Mouse (Mus musculus) MEL (cell line): ENCODE results near the gene Mdga1. TPM values are rescaled to one million over a fixed set of nuclear protein-coding genes. Genes with fewer than 3 reads are reported as not detected.

Source experiments
- DNase-seq: peaks from one replicate; pipeline ENCODE4 v3.0.0; 2011; ENCODE audit warnings: low read depth, low spot score
- H3K27ac ChIP-seq: 2 replicates; pipeline ENCODE4 v1.5.1; 2012; ENCODE audit warnings: low read depth, mild to moderate bottlenecking, control low read depth, low read length, moderate library complexity; ENCODE audit not compliant: control insufficient read depth
- H3K27me3 ChIP-seq, 2 experiments: fragments of 150-350 bp in 1 of 2; sonication (generic) in 1 of 2; 2 replicates each; pipeline ENCODE4 v1.6.1; 2012; ENCODE audit warnings: low read length in 2 of 2, mild to moderate bottlenecking in 2 of 2, improper control_type of control experiment in 1 of 2, moderate library complexity in 1 of 2; ENCODE audit not compliant: insufficient read depth in 2 of 2, control insufficient read depth in 1 of 2
- H3K36me3 ChIP-seq, 2 experiments: 2 replicates each; pipeline ENCODE4 v1.6.1; 2012 to 2014; ENCODE audit warnings: low read length in 2 of 2, improper control_type of control experiment in 1 of 2, inconsistent platforms in 1 of 2, mild to moderate bottlenecking in 1 of 2; ENCODE audit not compliant: insufficient read depth in 2 of 2, control insufficient read depth in 1 of 2
- H3K4me1 ChIP-seq, 2 experiments: fragments of 150-350 bp in 1 of 2; sonication (generic) in 1 of 2; 2 replicates each; pipeline ENCODE4 v1.6.1; 2012; ENCODE audit warnings: low read length in 2 of 2, improper control_type of control experiment in 1 of 2, mild to moderate bottlenecking in 1 of 2; ENCODE audit not compliant: insufficient read depth in 2 of 2, control insufficient read depth in 1 of 2
- H3K4me3 ChIP-seq, 2 experiments: fragments of 150-350 bp in 1 of 2; sonication (generic) in 1 of 2; 2 replicates each; pipeline ENCODE4 v1.5.1; 2012; ENCODE audit warnings: low read depth in 2 of 2, low read length in 2 of 2, mild to moderate bottlenecking in 2 of 2, moderate library complexity in 2 of 2, control low read depth in 1 of 2, improper control_type of control experiment in 1 of 2; ENCODE audit not compliant: control insufficient read depth in 1 of 2, insufficient read depth in 1 of 2
- H3K79me2 ChIP-seq: 2 replicates; pipeline ENCODE4 v1.6.1; 2012; ENCODE audit warnings: mild to moderate bottlenecking, low read length, moderate library complexity; ENCODE audit not compliant: control insufficient read depth, poor library complexity, insufficient read depth
- H3K9ac ChIP-seq: 2 replicates; pipeline ENCODE4 v1.6.1; 2012; ENCODE audit warnings: low read depth, mild to moderate bottlenecking, control low read depth, low read length, moderate library complexity; ENCODE audit not compliant: control insufficient read depth, poor library complexity, severe bottlenecking
- H3K9me3 ChIP-seq: fragments of 150-350 bp; sonication (generic); replicated peaks from 2 replicates; pipeline ENCODE4 v1.6.1; 2012; ENCODE audit warnings: mild to moderate bottlenecking, low read length, improper control_type of control experiment, moderate library complexity; ENCODE audit not compliant: insufficient read depth
- CHD1 ChIP-seq: IDR thresholded peaks from 2 replicates; pipeline ENCODE4 v1.6.1; 2012; ENCODE audit warnings: low read depth, mild to moderate bottlenecking, inconsistent platforms, low read length, improper control_type of control experiment
- CTCF ChIP-seq, 3 experiments: IDR thresholded peaks in 2 of 3; conservative IDR thresholded peaks in 1 of 3; 2 replicates each; pipeline ENCODE4 v1.5.1; 2011 to 2012; ENCODE audit warnings: low read length in 3 of 3, low read depth in 2 of 3, mild to moderate bottlenecking in 2 of 3, improper control_type of control experiment in 1 of 3, inconsistent platforms in 1 of 3, mixed read lengths in 1 of 3, moderate library complexity in 1 of 3; ENCODE audit not compliant: control insufficient read depth in 1 of 3, insufficient read depth in 1 of 3, poor library complexity in 1 of 3, severe bottlenecking in 1 of 3
- E2F4 ChIP-seq: IDR thresholded peaks from 2 replicates; pipeline ENCODE4 v1.6.1; 2011; ENCODE audit warnings: low read depth, low read length, improper control_type of control experiment, borderline replicate concordance
- EP300 ChIP-seq, 2 experiments: IDR thresholded peaks; 2 replicates each; pipeline ENCODE4 v1.6.1; 2011; ENCODE audit warnings: improper control_type of control experiment in 2 of 2, low read length in 2 of 2, low read depth in 1 of 2, mild to moderate bottlenecking in 1 of 2
- ETS1 ChIP-seq: IDR thresholded peaks from 2 replicates; pipeline ENCODE4 v1.6.1; 2012; ENCODE audit warnings: low read depth, mild to moderate bottlenecking, inconsistent platforms, low read length, improper control_type of control experiment, moderate library complexity
- GABPA ChIP-seq: IDR thresholded peaks from 2 replicates; pipeline ENCODE4 v1.6.1; 2012; ENCODE audit warnings: low read depth, mild to moderate bottlenecking, inconsistent platforms, low read length, improper control_type of control experiment, moderate library complexity
- HCFC1 ChIP-seq: IDR thresholded peaks from 2 replicates; pipeline ENCODE4 v1.6.1; 2012; ENCODE audit warnings: low read depth, mild to moderate bottlenecking, inconsistent platforms, low read length, improper control_type of control experiment, moderate library complexity
- MXI1 ChIP-seq: IDR thresholded peaks from 2 replicates; pipeline ENCODE4 v1.6.1; 2011; ENCODE audit warnings: mild to moderate bottlenecking, low read depth, low read length, improper control_type of control experiment
- MYC ChIP-seq: IDR thresholded peaks from 2 replicates; pipeline ENCODE4 v1.6.1; 2011; ENCODE audit warnings: low read depth, mild to moderate bottlenecking, low read length, improper control_type of control experiment, moderate library complexity
- NELFE ChIP-seq: IDR thresholded peaks from 2 replicates; pipeline ENCODE4 v1.6.1; 2011; ENCODE audit warnings: low read depth, low read length, improper control_type of control experiment
- POLR2A ChIP-seq, 2 experiments: IDR thresholded peaks; 2 replicates each; pipeline ENCODE4 v1.6.1; 2011 to 2012; ENCODE audit warnings: low read length in 2 of 2, mild to moderate bottlenecking in 2 of 2, control low read depth in 1 of 2, improper control_type of control experiment in 1 of 2, low read depth in 1 of 2, moderate library complexity in 1 of 2; ENCODE audit not compliant: control insufficient read depth in 1 of 2, insufficient read depth in 1 of 2, poor library complexity in 1 of 2
- POLR2AphosphoS5 ChIP-seq: IDR thresholded peaks from 2 replicates; pipeline ENCODE4 v1.6.1; 2012; ENCODE audit warnings: low read depth, borderline replicate concordance, mild to moderate bottlenecking, inconsistent platforms, low read length, moderate library complexity, mixed read lengths
- RAD21 ChIP-seq: IDR thresholded peaks from 2 replicates; pipeline ENCODE4 v1.6.1; 2011; ENCODE audit warnings: mild to moderate bottlenecking, low read depth, low read length, improper control_type of control experiment
- RCOR1 ChIP-seq: IDR thresholded peaks from 2 replicates; pipeline ENCODE4 v1.6.1; 2012; ENCODE audit warnings: low read depth, mild to moderate bottlenecking, inconsistent platforms, low read length, improper control_type of control experiment
- SMC3 ChIP-seq: IDR thresholded peaks from 2 replicates; pipeline ENCODE4 v1.6.1; 2011; ENCODE audit warnings: low read depth, low read length, improper control_type of control experiment
- UBTF ChIP-seq: IDR thresholded peaks from 2 replicates; pipeline ENCODE4 v1.6.1; 2012; ENCODE audit warnings: low read depth, mild to moderate bottlenecking, inconsistent platforms, low read length, improper control_type of control experiment, moderate library complexity, borderline replicate concordance; ENCODE audit not compliant: insufficient read depth
- USF2 ChIP-seq, 2 experiments: IDR thresholded peaks; 2 replicates each; pipeline ENCODE4 v1.6.1; 2011 to 2012; ENCODE audit warnings: improper control_type of control experiment in 2 of 2, low read length in 2 of 2, borderline replicate concordance in 1 of 2, inconsistent platforms in 1 of 2, low read depth in 1 of 2, mild to moderate bottlenecking in 1 of 2; ENCODE audit not compliant: insufficient read depth in 1 of 2
- ZC3H11A ChIP-seq: IDR thresholded peaks from 2 replicates; pipeline ENCODE4 v1.6.1; 2012; ENCODE audit warnings: low read depth, mild to moderate bottlenecking, inconsistent platforms, low read length, improper control_type of control experiment
- ZMIZ1 ChIP-seq: IDR thresholded peaks from 2 replicates; pipeline ENCODE4 v1.6.1; 2012; ENCODE audit warnings: low read depth, mild to moderate bottlenecking, inconsistent platforms, low read length, improper control_type of control experiment, moderate library complexity
- polyA plus RNA-seq, 2 experiments: library from polyadenylated mRNA; stranded (reverse) in 1 of 2; unstranded in 1 of 2; fragments of >175 nt in 1 of 2; fragments of >200 nt in 1 of 2; gene quantifications; 2 replicates each; pipeline versions ENCODE4 v1.2.1 to v1.2.4; 2012; ENCODE audit warnings: low replicate concordance in 2 of 2, low read depth in 1 of 2; ENCODE audit not compliant: insufficient read length in 2 of 2, insufficient read depth in 1 of 2, missing spikeins in 1 of 2
- total RNA-seq: library from RNA; depleted of rRNA; stranded (reverse); fragments of 300-350 nt; gene quantifications from 2 replicates; pipeline ENCODE4 v1.2.3, GENCODE M21; 2012

Gene Mdga1
- total and polyA plus RNA-seq, 3 experiments, result 0.27 to 2.3 TPM; not detected in 1

- Histone ChIP-seq H3K9ac (no peak overlapping the region), H3K27me3 (no peaks in the 10 kb centered on the region), H3K4me3 (no peak overlapping the region), H3K4me1 (peaks cover 5 to 21% of the 10 kb centered on the region in 2 experiments), H3K9me3 (no peaks in the 10 kb centered on the region), H3K27ac (no peak overlapping the region), H3K79me2 (no peaks in the 10 kb centered on the region), H3K36me3 (peaks cover 0 to 12% of the 10 kb centered on the region in 2 experiments; a peak in 2 of 4 replicates)
- no peak for TF ChIP-seq EP300 (IDR thresholded peaks at IDR 0.05; ENCODE audit: low read depth in 1 of 2, low read length in 2 of 2)
- no peak for TF ChIP-seq CTCF (IDR thresholded peaks at IDR 0.05 in 2 of 3, conservative IDR thresholded peaks at IDR 0.05 in 1 of 3; ENCODE audit: control insufficient read depth in 1 of 3, insufficient read depth in 1 of 3, low read depth in 2 of 3, low read length in 3 of 3, poor library complexity in 1 of 3, severe bottlenecking in 1 of 3)
- TF ChIP-seq NELFE, result no peak
- no peak for TF ChIP-seq HCFC1
- no peak for TF ChIP-seq CHD1
- no peak for TF ChIP-seq POLR2AphosphoS5
- no peak for TF ChIP-seq E2F4
- no peak for TF ChIP-seq ETS1
- no peak for TF ChIP-seq MYC
- TF ChIP-seq POLR2A (IDR thresholded peaks at IDR 0.05; ENCODE audit: control insufficient read depth in 1 of 2, insufficient read depth in 1 of 2, low read depth in 1 of 2, low read length in 2 of 2, poor library complexity in 1 of 2), result no peak
- TF ChIP-seq GABPA, result no peak
- TF ChIP-seq RCOR1, result no peak
- no peak for TF ChIP-seq UBTF
- no peak for TF ChIP-seq RAD21
- TF ChIP-seq MXI1, result no peak
- no peak for DNase-seq
These were observed 9.1 kb upstream of the Mdga1 start for GRCm38 (mm10) chr17:29979020-29979419.

DNA sequence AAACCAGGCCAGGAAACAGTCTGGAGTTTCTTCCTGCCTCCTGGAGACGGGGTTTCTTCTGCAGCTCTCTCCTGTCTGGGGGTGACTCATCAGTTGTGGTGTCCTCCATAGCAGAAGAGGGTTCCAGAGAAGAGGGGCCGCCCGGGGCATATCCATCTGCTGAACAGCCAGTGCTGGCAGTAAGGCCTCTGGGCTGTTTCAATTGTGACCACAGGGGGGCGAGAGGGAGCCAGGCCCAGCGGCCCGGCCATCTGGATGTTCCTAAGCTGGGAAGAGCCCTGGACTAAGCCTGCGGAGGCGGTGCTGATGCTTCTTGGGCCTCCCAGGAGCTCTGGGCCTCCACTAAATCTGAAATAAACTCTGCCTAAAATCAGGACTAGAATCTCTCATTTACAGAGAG, 5.8 kb upstream of the Mdga1 start:
- H3K4me3 ChIP-seq, result no peak overlapping the region
- peaks cover 0 to 12% of the 10 kb centered on the region in 2 experiments; a peak in 2 of 4 replicates for H3K36me3 ChIP-seq
- no peaks in the 10 kb centered on the region for H3K79me2 ChIP-seq
- DNase-seq, result peak; percentile 81
- H3K9me3 ChIP-seq, result no peaks in the 10 kb centered on the region
- no peak for TF ChIP-seq ZMIZ1
- peak; percentile 74 to 92 (median 79) for TF ChIP-seq CTCF (IDR thresholded peaks at IDR 0.05 in 2 of 3, conservative IDR thresholded peaks at IDR 0.05 in 1 of 3; ENCODE audit: control insufficient read depth in 1 of 3, insufficient read depth in 1 of 3, low read depth in 2 of 3, low read length in 3 of 3, poor library complexity in 1 of 3, severe bottlenecking in 1 of 3)
- TF ChIP-seq HCFC1, result no peak
- TF ChIP-seq RAD21, result peak; percentile 83
- TF ChIP-seq MXI1, result no peak
- peak; percentile 93 for TF ChIP-seq SMC3
- peak; percentile 93 for TF ChIP-seq ZC3H11A
- TF ChIP-seq USF2 (IDR thresholded peaks at IDR 0.05; ENCODE audit: borderline replicate concordance in 1 of 2, insufficient read depth in 1 of 2, low read depth in 1 of 2, low read length in 2 of 2), result no peak
- TF ChIP-seq ETS1, result no peak
- TF ChIP-seq POLR2A (IDR thresholded peaks at IDR 0.05; ENCODE audit: control insufficient read depth in 1 of 2, insufficient read depth in 1 of 2, low read depth in 1 of 2, low read length in 2 of 2, poor library complexity in 1 of 2), result 0 out of 4 replicates have a peak, but pooled peaks of 1 of the 2 experiments have one; percentile 22
- H3K27ac ChIP-seq, result no peak overlapping the region
- H3K9ac ChIP-seq, result no peak overlapping the region
- no peaks in the 10 kb centered on the region for H3K27me3 ChIP-seq
- peaks cover 5 to 21% of the 10 kb centered on the region in 2 experiments for H3K4me1 ChIP-seq
